18 mouse cellular contexts compared by ENCODE assay signal in genomic region chr10:67024391-67024790, GRCm38 (mm10).
DNase-seq lines count a peak whose midpoint lies in the region; ATAC-seq lines count a peak whose summit lies in the region.
"Had no signal": no experiment of that assay in that cellular context is flagged by ENCODE, and none has a peak within 500 bp of the region (broad histone marks: within the 10 kb centered on the region; RNA-seq: fewer than 3 reads in every experiment).

No protein-coding gene starts in this region.

- H3K4me3 ChIP-seq in heart, embryonic 11.5 days (ENCODE audit: low read depth, low read length) = no peak overlapping the region
- H3K4me3 ChIP-seq: embryonic facial prominence, embryonic 12.5 days; forebrain, embryonic 15.5 days; hindbrain, embryonic 13.5 days had no signal

- no peaks in the 10 kb centered on the region for H3K9me3 ChIP-seq in heart, embryonic 11.5 days (replicated peaks; ENCODE audit: control insufficient read depth, low read length)
- H3K9me3 ChIP-seq: embryonic facial prominence, embryonic 12.5 days; forebrain, embryonic 15.5 days; hindbrain, embryonic 13.5 days had no signal

- peaks cover 10% of the 10 kb centered on the region for H3K4me1 ChIP-seq in heart, embryonic 11.5 days (ENCODE audit: control insufficient read depth, insufficient read depth, low read length)

- peaks cover 2% of the 10 kb centered on the region; the same call in 1 of the 2 replicates for H3K36me3 ChIP-seq in heart, embryonic 11.5 days (ENCODE audit: control insufficient read depth, insufficient read depth, low read length)

- H3K9ac ChIP-seq in heart, embryonic 11.5 days (ENCODE audit: low read depth, low read length) = no peak overlapping the region
- H3K9ac ChIP-seq: embryonic facial prominence, embryonic 12.5 days; forebrain, embryonic 15.5 days; hindbrain, embryonic 13.5 days had no signal

- 93% methylated on average over 6 of the region's 6 CpGs for WGBS in heart, embryonic 11.5 days (ENCODE audit: insufficient replicate concordance)

- H3K4me2 ChIP-seq in heart, embryonic 11.5 days = no peak overlapping the region
- H3K4me2 ChIP-seq: embryonic facial prominence, embryonic 12.5 days; forebrain, embryonic 15.5 days; hindbrain, embryonic 13.5 days had no signal

- no peak overlapping the region for H3K27ac ChIP-seq in heart, embryonic 11.5 days (ENCODE audit: low read depth, low read length)
- H3K27ac ChIP-seq: embryonic facial prominence, embryonic 12.5 days; forebrain, embryonic 15.5 days; hindbrain, embryonic 13.5 days had no signal

- H3K27me3 ChIP-seq in heart, embryonic 11.5 days (ENCODE audit: control insufficient read depth, insufficient read depth, low read length) = no peaks in the 10 kb centered on the region
- H3K27me3 ChIP-seq: embryonic facial prominence, embryonic 12.5 days; forebrain, embryonic 15.5 days; hindbrain, embryonic 13.5 days had no signal

- no peak for ATAC-seq in heart, embryonic 11.5 days (replicated peaks; ENCODE audit: insufficient number of reproducible peaks, low FRiP score, low TSS enrichment)
- ATAC-seq: forebrain, embryonic 15.5 days; hindbrain, postnatal 0 days had no signal

- DNase-seq in cerebellum, adult 11 months = peak; percentile 81
- DNase-seq in cerebellum, adult 18-20 months = peak; percentile 84 to 92
- DNase-seq in cerebellum, adult 9-11 months = peak; percentile 93
- DNase-seq in cerebellum, postnatal 36 days = peak; percentile 75 to 81
- no peak for DNase-seq in right cerebral cortex, postnatal 14 days
- no peak for DNase-seq in right cerebral cortex, postnatal 25 days
- DNase-seq: adrenal gland, adult 2 months; gastrocnemius, postnatal 36 days; heart, adult 11 months; heart, postnatal 10 days; heart, postnatal 4 days; kidney, adult 11 months; kidney, adult 9 months had no signal

Comparison
In these comparisons a context has a peak if more than half of its experiments do, and no peak if none do; other contexts are left out.
1. DNase-seq: peak in cerebellum, adult 11 months (single experiment), cerebellum, adult 18-20 months (2 of 2), cerebellum, adult 9-11 months (single experiment) and cerebellum, postnatal 36 days (2 of 2); none in right cerebral cortex, postnatal 14 days (single experiment) and right cerebral cortex, postnatal 25 days (single experiment).